Mouse (Mus musculus): ENCODE data around the gene Ube2ql1.

- TF ChIP-seq GATA1 (IDR thresholded peaks at IDR 0.05; ENCODE audit: low read length) (no peak), TAL1 (IDR thresholded peaks at IDR 0.05; ENCODE audit: low read length) (no peak)
Observed at GRCm38 (mm10) chr13:69700827-69701226, 38.9 kb downstream of the Ube2ql1 start.
